Mouse (Mus musculus): ENCODE measurements around the gene Tmem98. TPM values are rescaled to one million over a fixed set of nuclear protein-coding genes. Genes with fewer than 3 reads are reported as not detected.

Gene Tmem98
- total RNA-seq, 2 experiments from 2014 or later = 0.71 to 0.78 TPM

GRCm38 (mm10) chr11:80790413-80790812, 19.6 kb upstream of the Tmem98 start:
- no peak for DNase-seq (ENCODE audit: low spot score)

- DNase-seq (ENCODE audit: low spot score) = no peak
Observed at GRCm38 (mm10) chr11:80791677-80792432, 18.1 kb upstream of the Tmem98 start.

- DNase-seq (ENCODE audit: low spot score) = no peak
Observed at GRCm38 (mm10) chr11:80793386-80793785, 16.6 kb upstream of the Tmem98 start.

GRCm38 (mm10) chr11:80794290-80794689, 15.7 kb upstream of the Tmem98 start:
- no peak for DNase-seq (ENCODE audit: low spot score)

GRCm38 (mm10) chr11:80795431-80795830, 14.5 kb upstream of the Tmem98 start:
- DNase-seq (ENCODE audit: low spot score) = no peak

GRCm38 (mm10) chr11:80799979-80800378, 10.0 kb upstream of the Tmem98 start:
- DNase-seq (ENCODE audit: low spot score) = no peak

- DNase-seq (ENCODE audit: low spot score) = peak; percentile 27
Observed at GRCm38 (mm10) chr11:80802706-80803105, 7.3 kb upstream of the Tmem98 start.

GRCm38 (mm10) chr11:80808551-80809070, 1.4 kb upstream of the Tmem98 start:
- no peak for DNase-seq (ENCODE audit: low spot score)

GRCm38 (mm10) chr11:80809666-80809992, 346 bp upstream of the Tmem98 start:
- DNase-seq (ENCODE audit: low spot score) = no peak

GRCm38 (mm10) chr11:80811156-80811555, 1.2 kb downstream of the Tmem98 start:
- no peak for DNase-seq (ENCODE audit: low spot score)

GRCm38 (mm10) chr11:80815354-80815753, 5.4 kb downstream of the Tmem98 start:
- no peak for DNase-seq (ENCODE audit: low spot score)

GRCm38 (mm10) chr11:80818060-80818697, 8.2 kb downstream of the Tmem98 start:
- DNase-seq (ENCODE audit: low spot score) = peak; percentile 61

- DNase-seq (ENCODE audit: low spot score) = no peak
Observed at GRCm38 (mm10) chr11:80820085-80820484, 10.1 kb downstream of the Tmem98 start.

GRCm38 (mm10) chr11:80821296-80821695, 11.3 kb downstream of the Tmem98 start:
- DNase-seq (ENCODE audit: low spot score) = no peak

- no peak for DNase-seq (ENCODE audit: low spot score)
Observed at GRCm38 (mm10) chr11:80821794-80822193, 11.8 kb downstream of the Tmem98 start.

- no peak for DNase-seq (ENCODE audit: low spot score)
Observed at GRCm38 (mm10) chr11:80835395-80835794, 25.4 kb downstream of the Tmem98 start.

- no peak for DNase-seq (ENCODE audit: low spot score)
Observed at GRCm38 (mm10) chr11:80835841-80836240, 25.9 kb downstream of the Tmem98 start.

GRCm38 (mm10) chr11:80838724-80839123, 28.7 kb downstream of the Tmem98 start:
- no peak for DNase-seq (ENCODE audit: low spot score)

- DNase-seq (ENCODE audit: low spot score) = no peak
Observed at GRCm38 (mm10) chr11:80843435-80843834, 33.5 kb downstream of the Tmem98 start.

- DNase-seq (ENCODE audit: low spot score) = no peak
Observed at GRCm38 (mm10) chr11:80845486-80845885, 35.5 kb downstream of the Tmem98 start.

- no peak for DNase-seq (ENCODE audit: low spot score)
Observed at GRCm38 (mm10) chr11:80846115-80846514, 36.1 kb downstream of the Tmem98 start.

GRCm38 (mm10) chr11:80848131-80848530, 38.2 kb downstream of the Tmem98 start:
- DNase-seq (ENCODE audit: low spot score) = no peak

- DNase-seq (ENCODE audit: low spot score) = no peak
Observed at GRCm38 (mm10) chr11:80851859-80852258, 41.9 kb downstream of the Tmem98 start.
